Mouse (Mus musculus): Measurements from ENCODE around the gene Ptpa.

GRCm38 (mm10) chr2:30446891-30447826 lies 31.3 kb downstream of the Ptpa start:
- TF ChIP-seq CTCF (IDR thresholded peaks at IDR 0.05; ENCODE audit: low read depth, low read length) (no peak), POLR2A (IDR thresholded peaks at IDR 0.05; ENCODE audit: insufficient read depth, low read length) (no peak)

Data from ES-Bruce4 (cell line).